Mouse (Mus musculus): ENCODE measurements around the gene Srd5a1.
A peak's percentile ranks its signal among the peaks of the same experiment; 100 is the strongest.
"Not testable (repeated sequence)": the region's sequence is repeated elsewhere in the genome, so short reads cannot be mapped to it uniquely, and the experiment has no call there.

Gene Srd5a1

DNA sequence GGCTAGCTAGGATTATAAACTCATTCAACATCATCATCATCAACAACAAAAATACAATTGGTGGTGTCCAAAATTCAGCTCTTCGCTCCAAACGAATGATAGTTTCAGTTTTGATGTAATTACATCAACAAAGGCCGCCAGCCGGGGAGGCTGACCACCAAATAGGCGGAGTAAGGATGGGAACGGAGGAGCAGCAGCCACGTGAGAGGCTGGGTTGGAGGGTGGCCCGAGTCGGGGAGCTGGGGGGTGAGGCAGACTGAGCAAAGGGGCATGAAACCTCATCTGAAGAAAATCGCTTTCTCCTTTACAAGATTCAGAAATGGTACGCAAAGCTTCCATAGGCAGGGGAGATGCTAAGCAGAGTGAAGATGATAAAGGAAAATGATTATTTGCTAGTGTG lies 34.6 kb downstream of the Srd5a1 start:
- DNase-seq (ENCODE audit: low read depth, low spot score): no peak

DNA sequence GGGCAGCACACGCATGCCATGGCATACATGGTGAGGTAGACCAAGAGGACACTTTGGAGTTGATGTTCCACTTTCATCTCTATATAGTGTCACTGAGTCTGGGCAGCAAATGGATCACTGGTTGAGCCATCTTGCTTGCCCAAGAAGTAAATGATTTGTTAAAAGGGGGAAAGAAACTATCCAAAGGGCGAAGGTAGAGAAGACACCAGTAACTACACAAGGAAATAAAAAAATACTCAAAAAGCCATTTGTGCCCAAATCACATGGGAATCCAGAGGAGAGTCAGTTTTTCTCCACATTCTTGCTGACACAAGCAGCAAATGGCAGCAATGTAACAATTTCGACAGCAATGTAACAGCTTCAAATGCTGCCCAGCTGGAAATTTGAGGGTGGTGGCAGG lies 38.6 kb downstream of the Srd5a1 start:
- no peak for DNase-seq (ENCODE audit: low read depth, low spot score)

DNA sequence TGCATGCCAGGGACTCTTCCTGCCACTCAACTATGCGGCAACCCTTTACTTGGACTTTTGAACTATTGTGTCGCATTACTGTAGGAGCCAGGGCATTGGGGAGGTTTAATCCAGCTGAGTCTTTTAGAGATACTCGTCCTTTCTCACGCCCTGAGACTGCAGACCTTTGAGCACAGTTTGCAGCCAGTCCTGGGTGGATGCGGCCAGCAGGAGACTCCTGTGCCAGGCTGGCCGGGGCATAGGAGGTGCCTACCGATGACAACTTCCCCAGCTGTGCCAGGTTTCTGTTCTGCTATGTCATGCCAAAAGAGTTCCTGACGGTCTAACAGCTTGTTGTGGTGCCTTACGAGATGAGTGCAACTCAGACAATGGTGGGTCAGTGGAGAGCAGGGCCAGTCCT lies 42.0 kb downstream of the Srd5a1 start:
- DNase-seq (ENCODE audit: low read depth, low spot score): no peak

DNA sequence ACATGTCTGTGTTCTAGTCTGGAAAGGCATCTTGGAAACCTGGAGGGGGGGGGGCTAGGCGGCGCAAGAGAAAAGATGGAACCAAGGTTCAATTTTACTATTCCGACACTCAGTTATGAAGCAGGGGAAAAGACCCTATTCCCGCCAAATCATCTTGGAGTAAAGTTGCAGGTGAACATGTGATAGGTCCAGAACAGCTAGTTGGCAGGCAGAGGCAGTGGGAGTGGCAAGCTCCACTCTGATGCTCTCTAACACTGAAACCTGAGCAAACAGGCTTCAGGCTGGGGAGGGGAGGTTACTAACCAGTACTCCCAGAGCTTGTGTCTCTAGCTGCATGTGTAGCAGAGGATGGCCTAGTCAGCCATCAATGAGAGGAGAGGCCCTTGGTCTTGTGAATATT lies 45.8 kb downstream of the Srd5a1 start:
- not testable (repeated sequence) for DNase-seq (ENCODE audit: low read depth, low spot score)

DNA sequence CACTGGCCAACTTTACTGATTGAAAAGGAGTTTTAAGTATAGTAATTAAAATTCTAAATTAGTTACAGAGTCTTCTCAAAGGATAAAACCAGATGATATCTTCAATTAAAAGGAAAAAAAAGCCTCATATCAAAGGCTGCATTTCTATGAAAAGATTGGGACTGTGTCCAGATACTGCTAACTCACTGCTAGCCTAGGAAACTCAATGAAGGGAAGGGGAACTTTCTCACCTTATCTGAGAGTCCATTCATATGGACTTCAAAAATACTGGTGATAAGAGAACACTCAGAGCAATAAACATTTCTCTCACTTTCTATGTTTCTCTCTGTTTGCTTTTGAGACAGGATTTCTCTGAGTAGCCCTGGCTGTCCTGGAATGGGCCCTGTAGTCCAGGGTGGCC lies 46.7 kb downstream of the Srd5a1 start:
- DNase-seq (ENCODE audit: low read depth, low spot score): no peak

DNA sequence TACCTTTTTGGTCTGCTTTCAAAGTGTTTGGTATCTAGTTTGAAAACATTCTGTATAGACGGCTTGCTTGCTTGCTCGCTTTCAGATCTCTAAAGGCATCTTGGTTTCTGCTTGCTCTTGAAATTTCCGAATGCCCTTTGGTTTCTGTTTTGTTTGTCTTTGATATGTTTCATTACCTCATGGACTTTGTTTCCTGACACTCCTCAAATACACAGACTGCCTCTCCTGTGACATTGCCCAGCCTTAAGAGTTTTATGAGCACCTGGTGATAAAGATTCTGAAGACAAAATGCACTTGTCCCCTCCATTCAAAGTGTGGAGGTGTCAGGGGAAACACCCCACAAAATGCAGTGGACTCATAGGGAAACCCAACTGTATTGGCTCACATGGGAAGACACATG lies 47.3 kb downstream of the Srd5a1 start:
- no peak for DNase-seq (ENCODE audit: low read depth, low spot score)

DNA sequence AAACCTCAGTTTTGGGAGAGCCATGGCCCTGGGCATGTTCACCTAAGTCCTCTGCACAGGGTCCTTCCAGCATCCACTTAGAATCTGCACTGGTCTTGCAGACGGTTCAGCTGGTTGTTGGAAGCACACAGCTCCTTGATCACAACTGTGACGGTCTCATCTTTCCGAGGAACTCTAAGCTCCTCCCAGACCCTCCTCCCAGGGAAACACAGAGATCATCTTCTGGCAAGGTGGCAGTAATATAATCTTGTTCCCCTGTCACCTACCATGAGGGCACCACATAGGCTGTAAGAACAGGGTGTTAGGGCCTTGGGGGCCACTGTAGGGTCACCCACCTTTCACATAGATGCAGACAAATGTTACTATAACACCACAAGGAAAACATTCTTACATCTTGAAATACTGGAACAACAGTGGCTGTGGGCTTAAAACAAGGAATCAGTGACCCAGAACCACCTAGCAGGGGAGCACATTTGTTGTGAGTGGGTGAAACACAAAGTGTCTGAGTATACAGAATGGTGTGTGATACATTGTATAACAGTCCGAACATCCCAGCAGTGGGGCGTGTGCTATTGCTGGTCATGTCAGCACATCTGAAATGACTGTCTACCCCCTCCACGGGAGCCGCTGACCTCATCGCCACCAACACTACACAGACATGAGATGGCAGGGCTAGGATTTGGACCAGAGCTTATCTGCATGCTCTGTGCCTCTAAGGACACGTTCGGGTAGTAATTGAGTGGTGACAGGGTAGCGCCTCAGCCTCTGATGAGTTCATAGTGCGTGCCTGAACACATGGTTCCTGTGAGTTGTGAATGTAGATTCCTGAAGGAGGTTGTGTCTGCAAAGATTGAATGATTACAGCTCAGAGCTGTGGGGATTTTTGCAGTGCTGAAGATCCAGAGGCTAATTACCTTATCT lies 48.3 kb downstream of the Srd5a1 start:
- no peak for DNase-seq (ENCODE audit: low read depth, low spot score)

DNA sequence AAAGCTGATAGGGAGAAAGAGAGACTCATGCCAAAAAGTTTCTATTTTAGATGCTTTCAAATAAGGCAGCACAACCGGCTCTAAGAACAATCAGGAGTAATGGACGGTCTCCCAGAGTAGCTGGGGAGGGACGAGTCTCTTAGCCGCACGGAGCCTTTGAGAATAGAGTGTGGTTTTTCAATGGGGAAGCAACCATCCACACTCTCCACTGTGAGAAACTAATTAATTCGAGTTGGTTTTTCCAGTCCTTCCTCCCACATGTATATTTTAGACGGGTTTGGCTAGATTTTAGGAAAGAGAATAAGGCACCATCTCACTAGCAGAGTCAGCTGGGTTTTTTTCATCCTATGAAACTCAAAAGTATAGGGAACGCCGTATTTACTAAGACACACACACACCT lies 49.2 kb downstream of the Srd5a1 start:
- DNase-seq (ENCODE audit: low read depth, low spot score): no peak

DNA sequence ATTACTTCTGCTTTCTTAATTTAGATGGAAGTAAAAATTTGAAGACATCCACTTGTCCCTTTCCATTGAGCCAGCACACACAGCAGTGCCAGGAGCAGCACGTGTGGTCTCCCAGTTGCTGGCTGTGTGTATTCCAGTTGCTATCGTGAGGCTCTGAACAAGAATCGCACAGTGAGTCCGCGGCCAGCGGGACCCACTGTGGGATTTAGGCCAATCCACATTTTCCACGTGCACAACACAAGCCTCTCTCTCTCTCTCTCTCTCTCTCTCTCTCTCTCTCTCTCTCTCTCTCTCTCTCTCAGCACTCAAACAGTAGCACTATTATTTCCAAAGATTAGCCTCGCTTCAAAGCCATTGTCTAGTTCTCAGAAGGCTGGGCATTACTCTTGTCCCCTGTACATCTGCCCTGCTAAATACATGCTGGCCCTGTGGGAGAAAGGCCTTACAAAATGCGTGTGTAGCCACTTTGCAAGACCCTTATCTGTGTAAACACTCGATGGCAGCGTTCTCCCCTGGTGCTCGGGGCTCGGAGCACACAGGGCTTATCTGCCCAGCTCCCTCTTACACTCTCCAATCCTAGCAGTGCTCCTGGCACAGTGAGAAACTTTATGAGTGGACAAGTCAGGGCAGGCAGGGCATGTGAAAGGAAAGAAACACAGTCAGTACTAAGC lies 51.8 kb downstream of the Srd5a1 start:
- no peak for DNase-seq (ENCODE audit: low read depth, low spot score)

DNA sequence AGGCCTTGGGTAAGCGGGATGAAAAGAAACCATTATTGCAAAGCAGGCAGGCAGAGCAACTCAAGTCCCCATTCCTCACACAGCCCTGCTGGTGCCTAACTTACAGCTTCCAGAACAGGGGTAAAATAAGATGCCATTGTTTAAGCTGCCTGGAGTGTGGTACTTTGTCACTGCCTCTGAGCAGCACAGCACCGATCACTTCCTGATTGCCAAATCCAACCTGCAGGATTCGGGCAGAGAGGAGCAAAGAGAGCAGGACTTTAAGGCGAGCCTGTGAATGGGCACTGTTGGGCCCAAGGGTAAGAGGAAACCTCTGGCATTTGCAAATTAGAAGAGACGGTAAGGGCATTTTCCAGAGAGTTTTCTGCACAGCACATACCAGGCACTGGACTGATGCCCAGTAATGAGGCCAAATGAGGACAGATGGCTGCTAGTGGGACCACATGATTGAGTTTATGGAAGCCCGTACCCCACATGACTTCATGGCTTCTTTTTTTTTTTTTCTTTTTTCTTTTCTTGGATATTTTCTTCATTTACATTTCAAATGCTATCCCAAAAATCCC lies 53.1 kb downstream of the Srd5a1 start:
- no peak for DNase-seq (ENCODE audit: low read depth, low spot score)

DNA sequence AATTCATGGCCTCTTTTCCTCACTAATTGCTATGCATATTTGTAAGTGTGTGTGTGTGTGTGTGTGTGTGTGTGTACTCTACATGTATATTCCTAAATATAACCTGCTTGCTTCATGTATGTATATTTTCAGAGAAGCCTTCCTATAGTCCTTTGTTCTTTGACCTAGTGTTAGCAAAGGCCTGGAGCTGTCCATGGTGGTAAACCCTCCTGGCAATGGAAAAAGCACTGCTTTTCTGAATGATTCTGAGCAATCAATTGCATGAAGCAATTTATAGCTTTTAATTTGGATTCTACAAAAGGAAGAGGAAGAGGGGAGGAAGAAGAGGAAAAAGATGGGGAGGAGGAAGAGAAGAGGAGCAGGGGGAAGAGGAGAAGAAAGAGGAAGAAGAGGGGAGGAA lies 54.5 kb downstream of the Srd5a1 start:
- no peak for DNase-seq (ENCODE audit: low read depth, low spot score)

DNA sequence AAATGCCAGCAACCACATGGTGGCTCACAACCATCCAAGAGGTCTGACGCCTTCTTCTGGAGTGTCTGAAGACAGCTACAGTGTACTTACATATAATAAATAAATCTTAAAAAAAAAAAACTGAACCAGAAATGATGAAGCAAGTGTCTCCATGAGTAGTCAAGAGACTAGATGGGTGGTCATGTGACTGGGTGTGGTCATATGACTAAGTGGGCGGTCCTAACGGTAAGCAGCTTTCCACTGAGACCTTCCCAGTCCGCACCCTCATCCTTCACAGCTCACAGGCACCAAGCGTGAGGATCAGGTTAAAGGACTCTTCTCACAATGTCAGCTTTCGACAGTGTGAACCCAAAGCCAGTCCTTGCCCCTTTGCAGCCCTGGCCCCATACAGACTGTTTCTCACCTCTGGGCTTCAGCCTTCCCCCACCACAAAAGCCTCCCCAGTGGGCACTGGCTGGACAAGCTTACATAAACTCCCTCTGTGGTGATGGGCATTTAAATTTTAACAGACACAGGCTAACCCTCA lies 55.2 kb downstream of the Srd5a1 start:
- no peak for DNase-seq (ENCODE audit: low read depth, low spot score)

DNA sequence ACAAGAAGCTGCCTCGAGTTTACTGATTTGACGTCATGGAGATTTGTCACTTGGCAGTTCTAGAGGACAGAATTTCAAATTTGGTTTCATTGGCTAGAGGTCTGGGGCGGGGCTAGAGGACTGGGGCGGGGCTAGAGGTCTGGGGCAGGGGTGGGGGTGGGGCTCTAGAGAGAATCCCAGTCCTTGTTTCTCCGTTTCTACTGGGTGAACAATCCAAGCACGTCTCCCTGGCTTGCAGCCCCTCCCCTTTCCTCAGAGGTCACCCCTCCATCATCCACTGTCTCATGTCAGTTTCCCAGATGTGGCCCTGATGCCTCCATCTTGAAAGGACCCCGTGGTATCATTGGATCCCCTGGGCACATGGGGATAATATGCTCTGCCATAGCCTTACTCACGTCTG lies 56.2 kb downstream of the Srd5a1 start:
- no peak for DNase-seq (ENCODE audit: low read depth, low spot score)

DNA sequence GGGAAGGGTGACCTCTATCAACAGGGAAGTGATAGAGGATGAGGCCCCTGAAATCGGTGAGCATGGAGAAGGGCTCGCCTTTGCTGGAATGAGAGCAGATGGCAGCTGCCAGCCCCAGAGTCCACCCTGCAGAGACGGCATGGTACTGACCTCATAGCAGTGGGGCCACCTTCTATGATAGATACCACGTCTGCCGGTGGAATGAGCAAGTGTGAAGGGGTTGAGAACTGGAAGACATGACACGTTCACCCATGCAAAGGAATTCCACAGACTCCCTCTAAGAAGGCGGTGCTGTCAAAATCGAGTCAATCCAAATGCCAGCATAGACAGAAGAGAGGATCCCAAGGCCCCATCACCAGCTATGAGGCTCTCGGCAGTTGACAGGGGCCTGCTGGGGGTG lies 57.0 kb downstream of the Srd5a1 start:
- no peak for DNase-seq (ENCODE audit: low read depth, low spot score)

DNA sequence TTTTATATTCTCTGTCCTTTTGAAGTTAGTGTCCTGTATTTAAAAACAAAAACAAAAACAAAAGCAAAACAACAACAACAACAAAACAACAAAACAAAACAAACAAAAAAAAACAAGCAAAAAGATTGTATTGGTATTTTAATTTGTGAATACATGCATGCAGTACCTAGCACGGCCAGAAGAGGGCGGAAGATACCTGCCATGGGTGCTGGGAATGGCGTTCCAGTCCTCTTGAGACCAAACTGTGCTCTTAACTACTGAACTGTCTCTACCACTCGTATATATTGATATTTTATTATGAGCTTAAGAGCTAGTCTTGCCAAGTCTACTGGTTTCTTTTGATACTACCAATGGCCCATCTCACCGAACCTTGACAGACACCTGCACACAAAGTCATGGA lies 58.2 kb downstream of the Srd5a1 start:
- DNase-seq (ENCODE audit: low read depth, low spot score): no peak

DNA sequence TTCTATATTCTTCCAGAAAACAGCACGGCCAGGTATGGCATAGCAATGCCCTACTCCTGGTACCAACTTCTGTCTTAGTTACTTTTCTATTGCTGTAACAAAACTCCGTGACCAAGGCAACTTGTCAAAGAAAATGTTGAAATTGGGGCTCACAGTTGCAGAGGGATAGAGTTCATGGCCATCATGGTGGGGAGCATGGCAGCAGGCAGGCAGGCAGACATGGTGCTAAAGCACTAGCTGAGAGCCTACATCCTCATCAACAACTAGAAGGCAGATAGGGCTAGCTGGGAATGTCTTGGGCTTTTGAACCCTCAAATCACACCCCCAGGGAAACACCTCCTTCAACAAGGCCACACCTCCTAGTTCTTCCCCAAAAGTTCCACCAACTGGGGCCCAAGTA lies 60.4 kb downstream of the Srd5a1 start:
- no peak for DNase-seq (ENCODE audit: low read depth, low spot score)

DNA sequence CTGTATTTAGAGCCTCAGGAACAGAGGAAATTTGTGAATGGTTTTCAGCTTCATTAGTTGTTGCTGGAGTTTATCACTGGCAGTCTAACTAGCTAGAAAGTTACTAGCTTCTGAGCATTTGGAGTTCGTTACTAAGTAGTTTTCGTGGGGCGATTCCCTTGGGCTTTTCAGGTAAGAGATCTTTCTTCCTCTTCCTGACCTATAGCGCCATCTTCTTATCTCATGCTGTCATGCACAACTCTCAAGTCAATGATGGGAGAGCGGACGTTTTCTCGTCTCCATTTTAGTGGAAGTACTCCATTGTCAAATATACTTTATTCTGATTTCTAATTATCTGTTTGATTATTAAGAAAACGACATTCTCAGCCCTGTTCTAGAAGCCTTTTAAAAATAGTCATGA lies 61.3 kb downstream of the Srd5a1 start:
- no peak for DNase-seq (ENCODE audit: low read depth, low spot score)

DNA sequence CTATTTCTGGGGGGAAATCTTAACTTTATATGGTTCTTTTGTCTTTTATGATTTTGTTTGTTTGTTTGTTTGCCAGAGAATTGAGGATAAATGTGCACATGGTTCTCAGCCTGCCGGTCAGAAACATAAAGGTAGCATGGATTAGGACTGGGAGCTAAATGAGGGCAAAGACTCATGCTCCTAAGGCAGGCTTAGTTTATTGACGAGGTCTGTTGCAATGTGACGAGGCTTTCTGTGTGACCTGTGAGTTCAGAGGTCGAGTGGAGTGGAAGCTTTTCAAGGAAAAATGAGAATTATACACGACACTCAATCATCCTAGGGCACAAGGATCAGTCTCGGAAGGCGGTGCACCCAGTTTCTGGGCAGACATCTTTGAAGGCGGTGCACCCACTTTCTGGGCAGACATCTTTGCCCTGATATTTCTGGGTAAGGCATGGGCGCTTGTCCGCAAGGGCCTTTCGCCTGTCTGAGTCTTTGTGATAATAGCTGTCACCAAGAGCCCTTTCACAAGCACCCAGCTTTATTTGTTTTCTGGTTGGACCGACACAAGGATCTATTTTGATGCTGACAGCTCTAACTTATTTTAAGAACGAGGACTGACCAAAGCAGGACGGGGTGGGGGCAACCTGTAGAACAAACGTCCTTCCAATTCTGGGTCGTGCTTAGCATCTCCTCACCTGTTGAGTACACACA lies 63.6 kb downstream of the Srd5a1 start:
- no peak for DNase-seq (ENCODE audit: low read depth, low spot score)

DNA sequence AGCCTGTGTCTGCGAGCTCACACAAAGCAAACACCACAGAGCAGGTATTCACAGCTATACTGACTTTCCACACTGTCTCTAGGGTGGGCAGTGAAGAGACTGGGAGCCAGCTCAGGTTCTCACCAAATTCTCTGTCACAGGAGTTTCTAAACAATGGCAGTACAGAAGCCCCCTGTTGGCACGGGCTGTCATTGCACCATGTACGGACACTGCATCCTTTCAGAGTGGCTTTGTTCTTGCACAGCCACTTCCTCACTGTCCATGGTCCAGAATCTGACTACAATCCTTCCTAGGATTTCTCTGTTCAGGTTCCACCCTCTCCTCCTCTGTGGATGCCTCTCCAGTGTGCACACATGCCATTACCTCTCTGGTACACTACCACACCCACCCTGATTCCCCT lies 66.2 kb downstream of the Srd5a1 start:
- peak; percentile 48 for DNase-seq (ENCODE audit: low read depth, low spot score)

DNA sequence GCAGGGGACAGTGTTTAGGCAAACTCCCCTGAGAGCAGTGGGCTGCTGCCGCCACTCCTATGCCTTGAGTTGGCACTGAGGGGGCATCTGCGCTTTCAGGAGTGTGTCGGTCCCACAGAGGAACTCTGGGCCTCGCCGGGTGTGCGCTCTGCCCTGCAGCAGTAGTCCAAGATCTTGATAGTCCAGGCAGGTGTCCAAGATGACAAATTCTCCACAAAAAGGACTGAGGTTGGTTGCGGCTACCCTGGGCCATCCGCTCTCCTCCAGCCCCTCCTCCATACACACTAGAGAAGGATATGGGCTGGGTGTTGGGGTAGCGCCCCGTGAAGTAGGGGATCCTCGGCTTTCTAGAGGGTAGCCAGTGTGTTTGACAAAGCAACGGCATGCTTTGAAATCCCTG lies 67.6 kb downstream of the Srd5a1 start:
- DNase-seq (ENCODE audit: low read depth, low spot score): no peak

DNA sequence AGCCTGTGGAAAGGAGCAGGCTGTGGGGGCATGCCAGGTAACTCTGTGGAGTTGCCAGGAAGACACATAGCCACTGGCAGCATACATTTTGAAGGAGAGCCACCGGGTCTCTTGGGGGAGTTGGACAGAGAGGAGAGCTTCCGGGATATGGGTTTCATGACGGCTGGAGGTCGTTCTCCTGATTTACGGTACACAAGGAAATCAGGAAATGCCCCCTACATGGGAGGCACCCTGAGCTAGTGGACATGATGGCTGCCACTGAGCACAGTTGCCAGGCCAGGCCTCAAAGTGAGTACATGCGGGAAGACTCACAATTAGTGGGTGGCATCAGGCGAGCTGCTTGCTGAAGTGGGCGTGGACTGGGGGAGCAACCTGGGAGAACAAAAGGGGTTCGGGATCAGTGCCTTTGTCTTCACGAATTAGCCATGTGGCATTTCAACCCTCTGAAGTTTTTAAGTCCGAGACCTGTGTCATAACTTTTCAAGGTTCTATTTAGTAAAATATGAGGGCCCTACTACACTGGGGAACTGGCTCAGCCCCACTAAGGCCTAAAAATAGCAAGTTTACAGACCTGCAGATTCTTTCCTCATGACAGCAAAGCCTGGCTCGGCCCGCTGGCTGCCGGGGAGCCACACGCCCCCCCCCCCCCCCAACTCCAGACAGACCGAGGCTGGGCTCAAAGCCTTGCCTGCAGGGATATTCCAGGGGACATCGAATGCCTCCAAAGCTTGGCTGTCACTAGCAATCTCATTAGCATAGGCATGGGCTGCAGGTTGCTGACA lies 68.5 kb downstream of the Srd5a1 start:
- DNase-seq (ENCODE audit: low read depth, low spot score): no peak
